Mouse (Mus musculus) brain, embryonic 14.5 days (tissue): ENCODE measurements around the gene Megf11.

ENCODE experiments used
- CTCF ChIP-seq: fragments of 200-500 bp; IDR thresholded peaks from 2 replicates; pipeline ENCODE4 v1.5.1; 2012; ENCODE audit warnings: inconsistent platforms, mild to moderate bottlenecking, moderate library complexity, borderline replicate concordance; ENCODE audit not compliant: insufficient read depth, insufficient read length; ENCODE audit errors: extremely low read depth
- POLR2A ChIP-seq: fragments of 200-500 bp; IDR thresholded peaks from 2 replicates; pipeline ENCODE4 v1.6.1; 2012; ENCODE audit warnings: mild to moderate bottlenecking, inconsistent platforms, borderline replicate concordance; ENCODE audit not compliant: poor library complexity, insufficient read depth, insufficient read length, severe bottlenecking; ENCODE audit errors: extremely low read depth

- TF ChIP-seq CTCF, result no peak
- no peak for TF ChIP-seq POLR2A
Observed at GRCm38 (mm10) chr9:64361231-64361950, 24.0 kb upstream of the Megf11 start.
